Mouse (Mus musculus) forebrain, postnatal 0 days (tissue): Measurements from ENCODE around the gene Atl3. TPM values are rescaled to one million over a fixed set of nuclear protein-coding genes. Genes with fewer than 3 reads are reported as not detected.
A peak's percentile ranks its signal among the peaks of the same experiment; 100 is the strongest.

ENCODE experiments used
- ATAC-seq: fragments of 200-750 bp; cut with Nextera tagmentation; 2 replicates; pipeline ENCODE4 v1.8.0; 2017; ENCODE audit warnings: mild to moderate bottlenecking, moderate library complexity
- DNase-seq: peaks from one replicate; pipeline ENCODE4 v3.0.0-alpha.2; 2015
- H3K27ac ChIP-seq: fragments of 300-500 bp; sonication (generic); 2 replicates; pipeline ENCODE4 v1.5.1; 2014; ENCODE audit warnings: low read depth, mild to moderate bottlenecking, antibody characterized with exemption, low read length, moderate library complexity, mixed read lengths
- H3K27me3 ChIP-seq: fragments of 300-500 bp; sonication (generic); 2 replicates; pipeline ENCODE4 v1.6.1; 2014; ENCODE audit warnings: mild to moderate bottlenecking, low read length, mixed read lengths; ENCODE audit not compliant: insufficient read depth
- H3K36me3 ChIP-seq: fragments of 300-500 bp; sonication (generic); 2 replicates; pipeline ENCODE4 v1.6.1; 2014; ENCODE audit warnings: mild to moderate bottlenecking, moderate library complexity; ENCODE audit not compliant: insufficient read depth
- H3K4me1 ChIP-seq: fragments of 300-500 bp; sonication (generic); 2 replicates; pipeline ENCODE4 v1.6.1; 2014; ENCODE audit warnings: antibody characterized with exemption; ENCODE audit not compliant: insufficient read depth
- H3K4me2 ChIP-seq: fragments of 300-500 bp; sonication (generic); 2 replicates; pipeline ENCODE4 v1.6.1; 2014; ENCODE audit warnings: low read depth, mild to moderate bottlenecking, moderate library complexity
- H3K4me3 ChIP-seq: fragments of 300-500 bp; sonication (generic); 2 replicates; pipeline ENCODE4 v1.5.1; 2014; ENCODE audit warnings: low read depth, low read length, mixed read lengths
- H3K9ac ChIP-seq: fragments of 300-500 bp; sonication (generic); 2 replicates; pipeline ENCODE4 v1.6.1; 2014; ENCODE audit warnings: mild to moderate bottlenecking
- H3K9me3 ChIP-seq: fragments of 300-500 bp; sonication (generic); 2 replicates; pipeline ENCODE4 v1.6.1; 2016; ENCODE audit warnings: low read length
- CTCF ChIP-seq: sonication (generic); IDR thresholded peaks from 2 replicates; pipeline ENCODE4 v1.5.1; 2016; ENCODE audit warnings: antibody characterized with exemption, control low read depth, low read depth
- WGBS: fragments of 180-500 bp; shearing (Covaris S2); extraction: QIAGEN DNeasy Blood & Tissue Kit; methylation state at CpG from one replicate; pipeline ENCODE4 v1.1.7; 2014; 5-methylcytosine and 5-hydroxymethylcytosine counted together
- polyA plus RNA-seq: library from polyadenylated mRNA; unstranded; fragments of >200 nt; fragmentation: Nextera tagmentation; extraction: Ambion mirVana; gene quantifications from 2 replicates; pipeline ENCODE4 v1.2.1, GENCODE M21; 2015
- total RNA-seq: library from RNA; depleted of rRNA; stranded (reverse); fragments of >200 nt; gene quantifications from 2 replicates; pipeline ENCODE4 v1.2.3, GENCODE M21; 2014

The Atl3 gene
- total and polyA plus RNA-seq, 2 experiments from 2014 or later = 4.2 to 18.3 TPM

DNA sequence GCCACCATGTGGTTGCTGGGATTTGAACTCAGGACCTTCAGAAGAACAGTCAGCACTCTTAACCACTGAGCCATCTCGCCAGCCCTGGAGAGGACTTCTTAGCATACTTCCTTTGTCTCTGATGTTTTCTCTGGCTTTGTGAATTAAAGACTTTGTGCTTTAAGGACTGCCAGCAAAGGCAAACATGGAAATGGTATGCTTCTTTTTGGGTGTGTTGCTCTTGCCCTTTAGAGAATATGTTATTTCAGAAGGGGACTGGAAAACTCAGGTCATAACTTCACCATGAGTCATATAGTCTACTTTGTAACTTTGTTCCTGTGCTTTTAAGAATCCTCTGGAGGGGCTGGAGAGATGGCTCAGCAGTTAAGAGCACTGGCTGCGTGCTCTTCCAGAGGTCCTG, 5.0 kb downstream of the Atl3 start:
- no peak for DNase-seq
- WGBS = 91% methylated on average over 2 of the region's 2 CpGs
- Histone ChIP-seq H3K27ac (no peak overlapping the region), H3K9ac (no peak overlapping the region), H3K4me3 (no peak overlapping the region), H3K27me3 (no peaks in the 10 kb centered on the region), H3K4me2 (no peak overlapping the region), H3K9me3 (no peaks in the 10 kb centered on the region), H3K36me3 (no peaks in the 10 kb centered on the region), H3K4me1 (no peaks in the 10 kb centered on the region)
- no peak for TF ChIP-seq CTCF
- no peak for ATAC-seq

DNA sequence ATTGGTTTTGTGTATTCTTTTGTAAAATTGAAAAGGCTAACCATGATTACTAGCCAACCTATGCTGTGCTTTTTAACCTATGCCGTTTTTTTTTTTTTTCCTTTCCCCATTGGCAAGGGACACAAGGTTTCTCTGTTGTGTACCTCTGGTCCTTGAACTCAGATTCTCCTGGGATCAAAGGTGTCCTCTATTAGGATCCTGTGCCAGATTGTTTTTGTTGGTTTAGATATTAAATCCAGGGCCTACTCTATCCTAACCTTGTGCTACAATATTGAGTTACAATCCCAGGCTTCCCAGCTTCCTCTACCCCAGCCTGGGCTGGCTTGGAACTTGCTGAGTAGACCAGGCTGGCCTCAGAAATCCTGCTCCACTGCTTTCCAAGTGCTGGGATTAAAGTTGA, 6.9 kb downstream of the Atl3 start:
- Histone ChIP-seq H3K36me3 (no peaks in the 10 kb centered on the region), H3K4me2 (no peak overlapping the region), H3K4me1 (no peaks in the 10 kb centered on the region), H3K4me3 (no peak overlapping the region), H3K9ac (no peak overlapping the region), H3K9me3 (no peaks in the 10 kb centered on the region), H3K27ac (no peak overlapping the region), H3K27me3 (no peaks in the 10 kb centered on the region)
- DNase-seq = no peak
- WGBS = 93% methylated on average over 1 of the region's 1 CpGs
- ATAC-seq = no peak
- TF ChIP-seq CTCF = no peak

DNA sequence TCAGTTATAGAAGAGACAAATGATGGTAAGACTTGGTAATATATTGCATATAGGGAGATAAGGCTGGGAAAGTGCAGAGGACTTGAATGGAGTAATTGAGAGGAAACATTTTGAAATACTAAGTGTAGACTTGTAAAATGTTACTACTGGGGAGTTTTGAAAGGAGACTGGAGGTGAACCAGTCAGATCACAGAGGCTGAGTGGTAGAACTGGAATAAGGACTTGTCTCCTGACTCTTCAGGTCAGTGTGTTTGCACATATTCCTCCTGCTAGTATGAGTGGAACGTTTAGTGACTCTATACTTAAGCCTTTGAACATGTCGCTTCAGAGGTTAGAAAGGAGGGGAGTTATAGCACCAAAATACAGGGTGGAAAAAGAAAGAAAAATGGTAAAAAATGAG, 8.6 kb downstream of the Atl3 start:
- Histone ChIP-seq H3K9me3 (no peaks in the 10 kb centered on the region), H3K9ac (no peak overlapping the region), H3K36me3 (no peaks in the 10 kb centered on the region), H3K4me3 (no peak overlapping the region), H3K4me2 (no peak overlapping the region), H3K27me3 (no peaks in the 10 kb centered on the region), H3K4me1 (no peaks in the 10 kb centered on the region), H3K27ac (no peak overlapping the region)
- DNase-seq (no peak), ATAC-seq (no peak)
- TF ChIP-seq CTCF = no peak
- 90% methylated on average over 2 of the region's 2 CpGs for WGBS

DNA sequence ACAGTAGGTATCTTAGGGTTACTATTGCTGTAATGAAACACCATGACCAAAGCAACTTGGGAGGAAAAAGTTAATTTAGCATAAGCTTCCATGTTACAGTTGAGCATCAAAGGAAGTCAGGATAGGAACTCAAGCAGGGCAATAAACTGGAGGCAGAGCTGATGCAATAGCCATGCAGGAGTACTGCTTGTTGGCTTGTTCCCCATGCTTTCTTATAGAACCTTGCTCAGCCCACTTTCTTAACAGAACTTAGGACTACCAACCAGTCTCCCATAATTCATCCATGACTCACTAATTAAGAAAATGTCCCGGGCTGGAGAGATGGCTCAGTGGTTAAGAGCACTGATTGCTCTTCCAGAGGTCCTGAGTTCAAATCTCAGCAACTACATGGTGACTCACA, 12.5 kb downstream of the Atl3 start:
- H3K9me3 ChIP-seq = no peaks in the 10 kb centered on the region
- no peak overlapping the region for H3K4me2 ChIP-seq
- no peaks in the 10 kb centered on the region for H3K4me1 ChIP-seq
- DNase-seq = no peak
- no peaks in the 10 kb centered on the region for H3K27me3 ChIP-seq
- no peak overlapping the region for H3K9ac ChIP-seq
- H3K36me3 ChIP-seq = peaks cover 7% of the 10 kb centered on the region
- 94% methylated on average over 1 of the region's 1 CpGs for WGBS
- ATAC-seq = no peak
- H3K4me3 ChIP-seq = no peak overlapping the region
- no peak overlapping the region for H3K27ac ChIP-seq
- TF ChIP-seq CTCF = no peak

DNA sequence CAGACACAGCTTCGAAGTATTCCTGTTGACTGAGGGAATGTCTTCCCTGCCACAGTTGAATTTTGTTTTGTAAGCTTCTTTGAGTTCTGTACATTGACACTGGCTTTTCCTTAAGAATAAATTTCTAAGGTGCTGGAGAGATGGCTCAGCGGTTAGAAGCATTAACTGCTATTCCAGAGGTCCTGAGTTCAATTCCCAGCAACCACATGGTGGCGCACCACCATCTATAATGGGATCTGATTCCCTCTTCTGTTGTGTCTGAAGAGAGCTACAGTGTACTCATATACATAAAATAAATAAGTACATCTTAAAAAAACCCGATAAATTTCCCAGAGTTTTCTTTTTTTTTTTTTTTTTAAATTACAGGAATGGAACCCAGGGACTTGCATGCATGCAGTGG, 14.2 kb downstream of the Atl3 start:
- WGBS = 72% methylated on average over 4 of the region's 4 CpGs
- no peaks in the 10 kb centered on the region for H3K4me1 ChIP-seq
- no peaks in the 10 kb centered on the region for H3K9me3 ChIP-seq
- DNase-seq (no peak), ATAC-seq (no peak)
- H3K4me3 ChIP-seq = no peak overlapping the region
- no peaks in the 10 kb centered on the region for H3K27me3 ChIP-seq
- TF ChIP-seq CTCF = peak; percentile 20; the same call in 1 of the 2 replicates
- H3K9ac ChIP-seq = no peak overlapping the region
- H3K4me2 ChIP-seq = no peak overlapping the region
- H3K36me3 ChIP-seq = peaks cover 9% of the 10 kb centered on the region
- no peak overlapping the region for H3K27ac ChIP-seq

DNA sequence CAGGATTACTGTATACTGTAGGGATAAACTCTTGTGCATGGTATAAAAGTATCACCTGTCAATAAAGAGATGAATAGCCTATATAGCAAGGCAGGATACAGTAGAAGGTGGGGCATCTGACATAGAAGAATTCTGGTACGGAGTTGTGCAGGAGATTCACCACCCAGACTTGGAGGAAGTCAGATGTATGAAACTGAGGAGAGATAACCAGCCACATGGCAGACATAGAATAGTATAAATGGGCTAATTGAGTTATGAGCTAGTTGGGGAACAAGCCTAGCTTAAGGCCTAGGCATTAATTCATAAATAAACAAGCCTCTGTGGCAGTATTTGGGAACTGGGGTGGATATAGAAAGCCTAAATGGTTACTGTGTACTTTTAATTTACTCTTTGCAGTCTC, 22.6 kb downstream of the Atl3 start:
- no peak for TF ChIP-seq CTCF
- no peak overlapping the region for H3K4me2 ChIP-seq
- DNase-seq = no peak
- H3K27ac ChIP-seq = no peak overlapping the region
- H3K9ac ChIP-seq = no peak overlapping the region
- ATAC-seq = no peak
- no peaks in the 10 kb centered on the region for H3K27me3 ChIP-seq
- 81% methylated on average over 1 of the region's 1 CpGs for WGBS
- H3K9me3 ChIP-seq = no peaks in the 10 kb centered on the region
- no peak overlapping the region for H3K4me3 ChIP-seq
- H3K36me3 ChIP-seq = peaks cover 22% of the 10 kb centered on the region
- no peaks in the 10 kb centered on the region for H3K4me1 ChIP-seq

DNA sequence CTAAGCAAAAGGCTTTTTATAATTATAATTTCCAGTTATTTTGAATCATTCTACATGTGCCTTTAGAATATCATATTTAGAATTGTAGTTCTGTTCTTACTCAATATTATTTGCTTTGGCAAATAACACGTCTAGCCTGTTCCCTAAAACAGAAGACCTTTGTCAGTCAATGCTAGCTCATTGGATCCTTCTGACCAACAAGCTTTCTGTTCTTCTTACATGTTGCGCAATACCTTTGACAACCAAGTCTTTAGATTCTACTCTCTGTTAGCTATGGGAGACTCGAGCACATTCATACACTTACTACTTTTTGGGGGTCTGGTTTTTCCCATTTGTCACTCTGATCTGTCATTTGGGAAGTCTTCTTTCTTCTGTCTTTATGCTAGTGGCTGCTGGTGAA, 27.8 kb downstream of the Atl3 start:
- Histone ChIP-seq H3K9ac (no peak overlapping the region), H3K4me1 (no peaks in the 10 kb centered on the region), H3K4me3 (no peak overlapping the region), H3K36me3 (peaks cover 41% of the 10 kb centered on the region), H3K27ac (no peak overlapping the region), H3K9me3 (no peaks in the 10 kb centered on the region), H3K4me2 (no peak overlapping the region), H3K27me3 (no peaks in the 10 kb centered on the region)
- 97% methylated on average over 3 of the region's 3 CpGs for WGBS
- TF ChIP-seq CTCF = no peak
- no peak for ATAC-seq
- no peak for DNase-seq

DNA sequence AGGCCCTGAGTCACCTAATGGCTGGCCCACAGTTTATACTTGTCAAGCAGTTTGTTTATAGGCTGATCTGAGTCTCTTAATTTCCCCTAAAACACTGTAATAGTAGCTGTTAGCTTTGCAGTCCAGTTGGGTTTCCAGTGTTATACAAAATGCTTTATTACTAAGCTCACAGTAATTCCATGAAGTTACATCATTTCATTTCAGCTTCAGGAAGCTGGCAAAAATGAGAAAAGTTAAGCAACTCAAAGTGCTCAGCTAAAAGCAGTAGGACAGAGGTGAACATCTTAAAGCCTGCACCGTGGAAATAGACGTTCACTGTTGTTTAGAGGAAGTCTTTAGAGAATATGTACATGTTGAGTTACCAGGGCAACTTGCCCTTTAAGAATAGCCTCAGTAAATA, 29.0 kb downstream of the Atl3 start:
- TF ChIP-seq CTCF = no peak
- H3K9me3 ChIP-seq = no peaks in the 10 kb centered on the region
- H3K27me3 ChIP-seq = no peaks in the 10 kb centered on the region
- no peaks in the 10 kb centered on the region for H3K4me1 ChIP-seq
- no peak overlapping the region for H3K9ac ChIP-seq
- peaks cover 36% of the 10 kb centered on the region for H3K36me3 ChIP-seq
- H3K27ac ChIP-seq = no peak overlapping the region
- ATAC-seq (no peak), DNase-seq (no peak)
- H3K4me2 ChIP-seq = no peak overlapping the region
- 97% methylated on average over 2 of the region's 2 CpGs for WGBS
- no peak overlapping the region for H3K4me3 ChIP-seq
